Mouse (Mus musculus) hindbrain, embryonic 16.5 days (tissue): ENCODE measurements around the gene Igf2bp2. TPM values are rescaled to one million over a fixed set of nuclear protein-coding genes. Genes with fewer than 3 reads are reported as not detected.

ENCODE experiments used
- ATAC-seq: fragments of 200-750 bp; cut with Nextera tagmentation; 2 replicates; pipeline ENCODE4 v1.8.0; 2017; ENCODE audit warnings: moderate TSS enrichment, moderate library complexity
- H3K27ac ChIP-seq: fragments of 300-500 bp; sonication (generic); 2 replicates; pipeline ENCODE4 v1.5.1; 2014; ENCODE audit warnings: low read depth, mild to moderate bottlenecking, control low read depth, low read length, moderate library complexity
- H3K27me3 ChIP-seq: fragments of 300-500 bp; sonication (generic); replicated peaks from 2 replicates; pipeline ENCODE4 v1.6.1; 2014; ENCODE audit warnings: low read length; ENCODE audit not compliant: control insufficient read depth, insufficient read depth
- H3K36me3 ChIP-seq: fragments of 300-500 bp; sonication (generic); 2 replicates; pipeline ENCODE4 v1.6.1; 2014; ENCODE audit warnings: mild to moderate bottlenecking, low read length, moderate library complexity, mixed read lengths; ENCODE audit not compliant: control insufficient read depth, insufficient read depth
- H3K4me1 ChIP-seq: fragments of 300-500 bp; sonication (generic); 2 replicates; pipeline ENCODE4 v1.6.1; 2014; ENCODE audit warnings: low read depth, low read length; ENCODE audit not compliant: control insufficient read depth, insufficient read depth
- H3K4me2 ChIP-seq: fragments of 300-500 bp; sonication (generic); 2 replicates; pipeline ENCODE4 v1.6.1; 2014; ENCODE audit warnings: mild to moderate bottlenecking, low read length, control low read depth, moderate library complexity
- H3K4me3 ChIP-seq: fragments of 300-500 bp; sonication (generic); 2 replicates; pipeline ENCODE4 v1.5.1; 2014; ENCODE audit warnings: mild to moderate bottlenecking, low read length, control low read depth, moderate library complexity
- H3K9ac ChIP-seq: fragments of 300-500 bp; sonication (generic); 2 replicates; pipeline ENCODE4 v1.6.1; 2014; ENCODE audit warnings: low read depth, mild to moderate bottlenecking, control low read depth, low read length, moderate library complexity
- H3K9me3 ChIP-seq: fragments of 300-500 bp; sonication (generic); 2 replicates; pipeline ENCODE4 v1.6.1; 2014; ENCODE audit warnings: mild to moderate bottlenecking, low read length, moderate library complexity; ENCODE audit not compliant: control insufficient read depth
- WGBS: fragments of 180-500 bp; shearing (Covaris S2); extraction: QIAGEN DNeasy Blood & Tissue Kit; methylation state at CpG from one replicate; pipeline ENCODE4 v1.1.7; 2014; 5-methylcytosine and 5-hydroxymethylcytosine counted together
- polyA plus RNA-seq: library from polyadenylated mRNA; unstranded; fragments of >200 nt; fragmentation: Nextera tagmentation; extraction: Ambion mirVana; gene quantifications from 2 replicates; pipeline ENCODE4 v1.2.1, GENCODE M21; 2015

Igf2bp2 gene
- polyA plus RNA-seq, 1 experiment from 2014 or later, result 13.0 TPM

DNA sequence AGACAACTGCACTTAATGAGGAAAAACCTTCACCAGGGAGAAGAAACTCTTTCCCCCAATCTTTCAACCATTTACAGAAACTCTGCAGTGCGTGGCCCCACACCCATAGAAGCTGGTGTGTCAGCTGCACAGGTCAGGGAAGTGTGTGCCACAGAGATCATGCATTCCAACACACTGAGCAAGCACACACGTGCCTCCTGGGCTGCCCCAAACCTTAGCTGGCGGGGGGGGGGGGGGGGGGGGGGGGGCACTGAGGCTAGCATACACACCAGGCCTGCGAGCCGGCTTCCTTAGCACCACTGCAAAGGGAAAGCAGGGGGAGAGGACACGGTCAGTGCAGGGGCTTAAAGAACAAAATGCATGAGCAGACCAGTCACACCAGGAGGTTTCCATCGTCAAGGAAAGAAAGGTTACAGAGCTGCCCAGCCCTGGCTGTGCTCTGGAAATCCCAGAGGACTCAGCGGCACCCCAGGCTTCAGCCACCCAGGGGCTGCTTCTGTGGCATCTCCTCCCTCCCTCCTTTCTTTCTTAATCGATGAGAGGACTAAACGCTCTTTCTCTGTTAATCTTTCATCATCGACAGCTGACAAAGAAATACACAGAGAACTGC lies 11.3 kb downstream of the Igf2bp2 start:
- Histone ChIP-seq H3K9ac (peak overlapping the region; percentile 41), H3K4me1 (peaks cover 5% of the 10 kb centered on the region; the same call in 1 of the 2 replicates), H3K27me3 (no peaks in the 10 kb centered on the region), H3K9me3 (no peaks in the 10 kb centered on the region), H3K27ac (no peak overlapping the region), H3K4me2 (peak overlapping the region; percentile 32), H3K4me3 (no peak overlapping the region), H3K36me3 (no peaks in the 10 kb centered on the region)
- WGBS, result 13% methylated on average over 10 of the region's 11 CpGs
- ATAC-seq, result peak; percentile 66

DNA sequence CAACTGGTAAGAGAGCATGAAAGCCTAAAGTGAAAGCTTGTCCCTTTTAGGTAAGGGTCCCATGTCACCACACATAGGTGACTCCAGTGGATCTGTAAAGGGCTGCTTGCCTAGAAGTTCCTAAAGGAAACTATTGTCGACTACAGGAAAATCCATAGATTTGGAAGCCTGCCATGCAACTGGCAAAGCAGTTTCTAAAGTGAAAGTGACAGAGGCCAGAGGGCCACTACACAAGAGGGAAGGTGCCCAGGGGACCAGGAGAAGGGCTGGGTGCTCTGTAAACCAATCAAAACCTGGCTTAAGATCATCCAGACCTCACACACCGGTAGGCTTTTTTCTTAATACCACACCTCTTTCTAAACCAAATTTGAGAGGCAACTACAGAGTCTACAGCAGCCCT lies 12.7 kb downstream of the Igf2bp2 start:
- no peak for ATAC-seq
- Histone ChIP-seq H3K27ac (no peak overlapping the region), H3K4me1 (peaks cover 5% of the 10 kb centered on the region; the same call in 1 of the 2 replicates), H3K27me3 (no peaks in the 10 kb centered on the region), H3K9me3 (no peaks in the 10 kb centered on the region), H3K9ac (no peak overlapping the region), H3K4me2 (no peak overlapping the region), H3K4me3 (no peak overlapping the region), H3K36me3 (no peaks in the 10 kb centered on the region)
- WGBS, result 37% methylated on average over 2 of the region's 2 CpGs

- Histone ChIP-seq H3K27ac (no peak overlapping the region), H3K4me3 (no peak overlapping the region), H3K9ac (no peak overlapping the region), H3K9me3 (no peaks in the 10 kb centered on the region), H3K36me3 (no peaks in the 10 kb centered on the region), H3K27me3 (no peaks in the 10 kb centered on the region), H3K4me1 (peaks cover 5% of the 10 kb centered on the region; the same call in 1 of the 2 replicates), H3K4me2 (no peak overlapping the region)
- WGBS, result 40% methylated on average over 10 of the region's 10 CpGs
- ATAC-seq, result no peak
These were observed 13.3 kb downstream of the Igf2bp2 start for GRCm38 (mm10) chr16:22149659-22150345.

GRCm38 (mm10) chr16:22149076-22149475 lies 14.0 kb downstream of the Igf2bp2 start:
- no peaks in the 10 kb centered on the region for H3K27me3 ChIP-seq
- H3K4me1 ChIP-seq, result peaks cover 5% of the 10 kb centered on the region; the same call in 1 of the 2 replicates
- no peak overlapping the region for H3K4me3 ChIP-seq
- no peak overlapping the region for H3K4me2 ChIP-seq
- H3K36me3 ChIP-seq, result no peaks in the 10 kb centered on the region
- H3K9me3 ChIP-seq, result no peaks in the 10 kb centered on the region
- ATAC-seq, result no peak
- WGBS, result 19% methylated on average over 2 of the region's 2 CpGs
- no peak overlapping the region for H3K9ac ChIP-seq
- no peak overlapping the region for H3K27ac ChIP-seq

GRCm38 (mm10) chr16:22147131-22147530 lies 16.0 kb downstream of the Igf2bp2 start:
- ATAC-seq, result no peak
- peaks cover 2% of the 10 kb centered on the region; the same call in 1 of the 2 replicates for H3K4me1 ChIP-seq
- no peaks in the 10 kb centered on the region for H3K27me3 ChIP-seq
- no peaks in the 10 kb centered on the region for H3K36me3 ChIP-seq
- H3K9ac ChIP-seq, result no peak overlapping the region
- no peak overlapping the region for H3K27ac ChIP-seq
- 68% methylated on average over 1 of the region's 1 CpGs for WGBS
- no peak overlapping the region for H3K4me2 ChIP-seq
- H3K9me3 ChIP-seq, result no peaks in the 10 kb centered on the region
- no peak overlapping the region for H3K4me3 ChIP-seq

DNA sequence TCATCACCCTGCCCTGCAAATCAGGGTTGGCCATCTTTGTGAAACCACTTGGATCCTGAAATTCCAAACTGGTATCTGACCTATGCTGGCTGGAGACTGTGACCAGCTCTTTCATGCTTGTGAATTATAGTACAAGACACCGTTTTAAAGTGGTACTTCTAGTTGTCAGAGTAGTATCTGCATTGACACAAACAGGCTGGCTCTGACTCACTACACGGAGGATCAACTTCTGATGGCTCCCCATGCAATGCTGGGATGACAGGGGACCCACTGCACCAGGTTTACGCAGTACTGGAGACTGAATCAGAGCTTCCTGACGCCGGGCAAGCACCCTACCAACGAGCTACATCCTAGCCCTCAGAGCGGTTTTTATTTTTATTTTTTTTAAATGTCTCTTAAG lies 17.0 kb downstream of the Igf2bp2 start:
- 90% methylated on average over 7 of the region's 7 CpGs for WGBS
- H3K36me3 ChIP-seq, result no peaks in the 10 kb centered on the region
- no peak overlapping the region for H3K4me2 ChIP-seq
- no peak overlapping the region for H3K4me3 ChIP-seq
- H3K9me3 ChIP-seq, result no peaks in the 10 kb centered on the region
- ATAC-seq, result no peak
- no peak overlapping the region for H3K9ac ChIP-seq
- H3K4me1 ChIP-seq, result no peaks in the 10 kb centered on the region; the same call in 1 of the 2 replicates
- H3K27ac ChIP-seq, result no peak overlapping the region
- H3K27me3 ChIP-seq, result no peaks in the 10 kb centered on the region

GRCm38 (mm10) chr16:22144490-22144889 lies 18.6 kb downstream of the Igf2bp2 start:
- ATAC-seq, result no peak
- Histone ChIP-seq H3K4me2 (no peak overlapping the region), H3K4me3 (no peak overlapping the region), H3K36me3 (no peaks in the 10 kb centered on the region), H3K4me1 (no peaks in the 10 kb centered on the region), H3K27ac (no peak overlapping the region), H3K9me3 (no peaks in the 10 kb centered on the region), H3K27me3 (no peaks in the 10 kb centered on the region), H3K9ac (no peak overlapping the region)
- 90% methylated on average over 6 of the region's 6 CpGs for WGBS

DNA sequence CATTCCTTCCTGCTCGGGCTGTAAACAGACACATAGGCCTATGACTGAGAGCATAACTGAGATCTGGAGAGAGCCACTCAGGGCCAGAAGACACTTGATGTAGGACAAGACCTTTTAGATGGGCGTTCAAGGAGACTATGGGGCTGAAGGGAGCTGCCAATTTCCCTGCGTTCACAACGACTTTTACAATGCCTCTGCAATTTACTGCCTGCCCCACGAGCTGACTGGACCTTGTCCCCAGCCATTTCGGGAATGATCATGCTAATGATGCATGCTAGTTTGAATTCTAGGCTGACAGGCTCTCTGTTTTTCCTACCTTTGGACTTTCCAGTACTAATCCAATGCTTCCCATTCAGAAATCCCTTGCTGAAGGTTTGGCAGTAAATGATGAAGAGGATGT lies 22.2 kb downstream of the Igf2bp2 start:
- Histone ChIP-seq H3K9me3 (no peaks in the 10 kb centered on the region), H3K4me3 (no peak overlapping the region), H3K4me2 (no peak overlapping the region), H3K27me3 (no peaks in the 10 kb centered on the region), H3K4me1 (no peaks in the 10 kb centered on the region), H3K36me3 (no peaks in the 10 kb centered on the region), H3K9ac (no peak overlapping the region), H3K27ac (no peak overlapping the region)
- 67% methylated on average over 6 of the region's 6 CpGs for WGBS
- ATAC-seq, result no peak

GRCm38 (mm10) chr16:22139821-22140220 lies 23.3 kb downstream of the Igf2bp2 start:
- no peak overlapping the region for H3K27ac ChIP-seq
- no peaks in the 10 kb centered on the region for H3K4me1 ChIP-seq
- WGBS, result 77% methylated on average over 5 of the region's 5 CpGs
- H3K9me3 ChIP-seq, result no peaks in the 10 kb centered on the region
- H3K4me3 ChIP-seq, result no peak overlapping the region
- H3K9ac ChIP-seq, result no peak overlapping the region
- no peak for ATAC-seq
- H3K27me3 ChIP-seq, result no peaks in the 10 kb centered on the region
- no peak overlapping the region for H3K4me2 ChIP-seq
- H3K36me3 ChIP-seq, result no peaks in the 10 kb centered on the region
